Mouse (Mus musculus) CH12.LX (cell line): Measurements from ENCODE around the gene Pepd. TPM values are rescaled to one million over a fixed set of nuclear protein-coding genes. Genes with fewer than 3 reads are reported as not detected.

Experiments
- DNase-seq: peaks from one replicate; pipeline ENCODE4 v3.0.0-alpha.2; 2013; ENCODE audit errors: extremely low read depth
- H3K27ac ChIP-seq: 2 replicates; pipeline ENCODE4 v1.5.1; 2012; ENCODE audit warnings: low read depth, mild to moderate bottlenecking, control low read depth, moderate library complexity; ENCODE audit not compliant: insufficient read depth
- H3K27me3 ChIP-seq: replicated peaks from 2 replicates; pipeline ENCODE3; 2012; ENCODE audit warnings: inconsistent platforms
- H3K36me3 ChIP-seq, 2 experiments: replicated peaks in 1 of 2; 2 replicates each; pipeline versions ENCODE3 to v1.6.1; 2012; ENCODE audit warnings: inconsistent platforms in 1 of 2, low read length in 1 of 2, mild to moderate bottlenecking in 1 of 2, mixed read lengths in 1 of 2, moderate library complexity in 1 of 2; ENCODE audit not compliant: control insufficient read depth in 1 of 2, insufficient read depth in 1 of 2
- H3K4me1 ChIP-seq, 2 experiments: 2 replicates each; pipeline ENCODE4 v1.6.1; 2012; ENCODE audit warnings: inconsistent platforms in 1 of 2, moderate library complexity in 1 of 2; ENCODE audit not compliant: insufficient read depth in 2 of 2, control insufficient read depth in 1 of 2
- H3K4me2 ChIP-seq: 2 replicates; pipeline ENCODE4 v1.6.1; 2012; ENCODE audit warnings: low read depth, mild to moderate bottlenecking, control low read depth; ENCODE audit not compliant: poor library complexity, insufficient read depth, severe bottlenecking
- H3K4me3 ChIP-seq, 3 experiments: fragments of 150-350 bp in 1 of 3; sonication (generic) in 1 of 3; replicated peaks in 1 of 3; 2 replicates each; pipeline versions ENCODE3 to v1.5.1; 2011 to 2012; ENCODE audit warnings: low read depth in 2 of 3, low read length in 2 of 3, mild to moderate bottlenecking in 2 of 3, moderate library complexity in 2 of 3, control low read depth in 1 of 3, improper control_type of control experiment in 1 of 3, inconsistent platforms in 1 of 3, mixed read lengths in 1 of 3; ENCODE audit not compliant: poor library complexity in 1 of 3
- H3K79me2 ChIP-seq: replicated peaks from 2 replicates; pipeline ENCODE4 v1.6.1; 2012; ENCODE audit warnings: mild to moderate bottlenecking, moderate library complexity; ENCODE audit not compliant: control insufficient read depth, poor library complexity, insufficient read depth, severe bottlenecking; ENCODE audit errors: extremely low read depth
- H3K9ac ChIP-seq: 2 replicates; pipeline ENCODE4 v1.6.1; 2012; ENCODE audit warnings: low read depth, mild to moderate bottlenecking, control low read depth, moderate library complexity; ENCODE audit not compliant: insufficient read depth
- H3K9me3 ChIP-seq: replicated peaks from 2 replicates; pipeline ENCODE3; 2012; ENCODE audit warnings: low read length, inconsistent platforms, mixed read lengths
- BHLHE40 ChIP-seq: IDR thresholded peaks from 2 replicates; pipeline ENCODE4 v1.6.1; 2011; ENCODE audit warnings: mild to moderate bottlenecking, low read depth, low read length, improper control_type of control experiment
- CHD1 ChIP-seq: IDR thresholded peaks from 2 replicates; pipeline ENCODE4 v1.6.1; 2012; ENCODE audit warnings: low read depth, low read length, improper control_type of control experiment, inconsistent platforms
- CHD2 ChIP-seq: IDR thresholded peaks from 2 replicates; pipeline ENCODE4 v1.6.1; 2011; ENCODE audit warnings: low read length, improper control_type of control experiment
- CTCF ChIP-seq, 2 experiments: IDR thresholded peaks in 1 of 2; conservative IDR thresholded peaks in 1 of 2; 2 replicates each; pipeline ENCODE4 v1.5.1; 2011 to 2012; ENCODE audit warnings: low read depth in 2 of 2, low read length in 2 of 2, improper control_type of control experiment in 1 of 2, inconsistent platforms in 1 of 2, mild to moderate bottlenecking in 1 of 2, moderate library complexity in 1 of 2
- E2F4 ChIP-seq: IDR thresholded peaks from 2 replicates; pipeline ENCODE4 v1.6.1; 2011; ENCODE audit warnings: low read depth, low read length, improper control_type of control experiment; ENCODE audit not compliant: insufficient replicate concordance
- ELF1 ChIP-seq: IDR thresholded peaks from 2 replicates; pipeline ENCODE4 v1.6.1; 2014; ENCODE audit warnings: low read depth, mild to moderate bottlenecking, inconsistent platforms, low read length, improper control_type of control experiment
- EP300 ChIP-seq: IDR thresholded peaks from 2 replicates; pipeline ENCODE4 v1.6.1; 2011; ENCODE audit warnings: low read length, improper control_type of control experiment
- ETS1 ChIP-seq: conservative IDR thresholded peaks from 2 replicates; pipeline ENCODE4 v1.6.1; 2012; ENCODE audit warnings: low read depth, mild to moderate bottlenecking, inconsistent platforms, low read length, improper control_type of control experiment, moderate library complexity
- GABPA ChIP-seq: IDR thresholded peaks from 2 replicates; pipeline ENCODE4 v1.6.1; 2012; ENCODE audit warnings: low read depth, low read length, improper control_type of control experiment, inconsistent platforms; ENCODE audit not compliant: insufficient replicate concordance
- HCFC1 ChIP-seq: IDR thresholded peaks from 2 replicates; pipeline ENCODE4 v1.6.1; 2012; ENCODE audit warnings: low read depth, mild to moderate bottlenecking, inconsistent platforms, low read length, improper control_type of control experiment
- IRF4 ChIP-seq: IDR thresholded peaks from 2 replicates; pipeline ENCODE4 v1.6.1; 2014; ENCODE audit warnings: low read depth, mild to moderate bottlenecking, inconsistent platforms, low read length, improper control_type of control experiment
- JUN ChIP-seq: IDR thresholded peaks from 2 replicates; pipeline ENCODE4 v1.6.1; 2011; ENCODE audit warnings: low read depth, mild to moderate bottlenecking, low read length, improper control_type of control experiment, moderate library complexity; ENCODE audit not compliant: insufficient read depth
- KAT2A ChIP-seq: IDR thresholded peaks from 2 replicates; pipeline ENCODE4 v1.6.1; 2012; ENCODE audit warnings: low read length, improper control_type of control experiment, inconsistent platforms; ENCODE audit not compliant: insufficient replicate concordance
- MAFK ChIP-seq: IDR thresholded peaks from 2 replicates; pipeline ENCODE4 v1.6.1; 2011; ENCODE audit warnings: low read length, improper control_type of control experiment; ENCODE audit not compliant: insufficient replicate concordance
- MAX ChIP-seq: IDR thresholded peaks from 2 replicates; pipeline ENCODE4 v1.6.1; 2011; ENCODE audit warnings: low read length, improper control_type of control experiment
- MAZ ChIP-seq: IDR thresholded peaks from 2 replicates; pipeline ENCODE4 v1.6.1; 2012; ENCODE audit warnings: low read depth, mild to moderate bottlenecking, inconsistent platforms, low read length, improper control_type of control experiment, moderate library complexity
- MXI1 ChIP-seq: IDR thresholded peaks from 2 replicates; pipeline ENCODE4 v1.6.1; 2011; ENCODE audit warnings: mild to moderate bottlenecking, low read depth, low read length, improper control_type of control experiment
- MYC ChIP-seq: IDR thresholded peaks from 2 replicates; pipeline ENCODE4 v1.6.1; 2011; ENCODE audit warnings: low read depth, mild to moderate bottlenecking, improper control_type of control experiment, low read length
- NELFE ChIP-seq: IDR thresholded peaks from 2 replicates; pipeline ENCODE4 v1.6.1; 2011; ENCODE audit warnings: low read depth, low read length, improper control_type of control experiment
- NRF1 ChIP-seq: IDR thresholded peaks from 2 replicates; pipeline ENCODE4 v1.6.1; 2014; ENCODE audit warnings: low read depth, mild to moderate bottlenecking, inconsistent platforms, low read length, improper control_type of control experiment, moderate library complexity
- POLR2AphosphoS2 ChIP-seq: IDR thresholded peaks from 2 replicates; pipeline ENCODE4 v1.6.1; 2011; ENCODE audit warnings: low read depth, low read length, improper control_type of control experiment
- RCOR1 ChIP-seq: conservative IDR thresholded peaks from 2 replicates; pipeline ENCODE4 v1.6.1; 2012; ENCODE audit warnings: low read depth, mild to moderate bottlenecking, inconsistent platforms, low read length, improper control_type of control experiment
- SIN3A ChIP-seq: IDR thresholded peaks from 2 replicates; pipeline ENCODE4 v1.6.1; 2012; ENCODE audit warnings: low read length, improper control_type of control experiment, inconsistent platforms
- SMC3 ChIP-seq: IDR thresholded peaks from 2 replicates; pipeline ENCODE4 v1.6.1; 2011; ENCODE audit warnings: low read depth, low read length, improper control_type of control experiment
- TBP ChIP-seq: conservative IDR thresholded peaks from 2 replicates; pipeline ENCODE4 v1.6.1; 2011; ENCODE audit warnings: low read depth, low read length, improper control_type of control experiment
- TCF12 ChIP-seq: IDR thresholded peaks from 2 replicates; pipeline ENCODE4 v1.6.1; 2014; ENCODE audit warnings: low read depth, mild to moderate bottlenecking, inconsistent platforms, low read length, improper control_type of control experiment
- USF2 ChIP-seq: conservative IDR thresholded peaks from 2 replicates; pipeline ENCODE4 v1.6.1; 2011; ENCODE audit warnings: low read depth, low read length, improper control_type of control experiment
- ZMIZ1 ChIP-seq: IDR thresholded peaks from 2 replicates; pipeline ENCODE4 v1.6.1; 2012; ENCODE audit warnings: low read depth, mild to moderate bottlenecking, inconsistent platforms, low read length, improper control_type of control experiment
- ZNF384 ChIP-seq: IDR thresholded peaks from 2 replicates; pipeline ENCODE4 v1.6.1; 2012; ENCODE audit warnings: low read depth, low read length, improper control_type of control experiment, inconsistent platforms
- dilution Hi-C: fragments of 300-500 bp; cut with MboI; formaldehyde crosslinking; loops from 2 replicates; pipeline ENCODE4 v1.14.3; 2020; ENCODE audit warnings: low sequenced_read_pairs; ENCODE audit not compliant: extremely low pct_unique_long_range_greater_than_20kb, extremely low pct_ligation_motif_present
- in situ Hi-C: fragments of 300-500 bp; cut with MboI; formaldehyde crosslinking; loops from 3 replicates; pipeline ENCODE4 v1.14.3; 2019; ENCODE audit warnings: low sequenced_read_pairs, low pct_ligation_motif_present, low pct_unique_long_range_greater_than_20kb, mixed read lengths
- polyA plus RNA-seq: library from polyadenylated mRNA; unstranded; fragments of >175 nt; gene quantifications from 2 replicates; pipeline ENCODE4 v1.2.1, GENCODE M21; 2012; ENCODE audit warnings: low read depth; ENCODE audit not compliant: insufficient read length
- total RNA-seq, 2 experiments: library from RNA; depleted of rRNA; stranded (reverse); fragments of 300-350 nt in 1 of 2; fragments of >200 nt in 1 of 2; gene quantifications; 2 replicates each; pipeline ENCODE4 v1.2.3; 2012 to 2014

Gene Pepd
- total and polyA plus RNA-seq, 3 experiments = 52.4 to 68.3 (median 53.5) TPM

- H3K27ac ChIP-seq = no peak overlapping the region
- H3K4me3 ChIP-seq = no peak overlapping the region
- dilution Hi-C loops = no loop called here
- no peaks in the 10 kb centered on the region for H3K27me3 ChIP-seq
- peaks cover 16 to 83% of the 10 kb centered on the region in 2 experiments for H3K36me3 ChIP-seq
- no peak for DNase-seq
- no peak overlapping the region for H3K9ac ChIP-seq
- in situ Hi-C loops = no loop called here
- no peak overlapping the region for H3K4me2 ChIP-seq
- H3K9me3 ChIP-seq = no peaks in the 10 kb centered on the region
- H3K79me2 ChIP-seq = no peaks in the 10 kb centered on the region
- H3K4me1 ChIP-seq = peaks cover 2 to 19% of the 10 kb centered on the region in 2 experiments
- TF ChIP-seq SIN3A (no peak), ZNF384 (no peak), MAFK (no peak), TCF12 (no peak), BHLHE40 (no peak), ZMIZ1 (no peak), NRF1 (no peak), NELFE (no peak), TBP (no peak), MXI1 (no peak), IRF4 (no peak), GABPA (no peak), SMC3 (no peak), JUN (no peak), RCOR1 (no peak), E2F4 (no peak), MYC (no peak)
- TF ChIP-seq, all 38 proteins: peak for 0
Observed at GRCm38 (mm10) chr7:35026276-35026630, 114.1 kb downstream of the Pepd start.

GRCm38 (mm10) chr7:35026838-35027291, 114.7 kb downstream of the Pepd start:
- in situ Hi-C loops (no loop called here), dilution Hi-C loops (no loop called here)
- no peaks in the 10 kb centered on the region for H3K79me2 ChIP-seq
- peaks cover 22 to 83% of the 10 kb centered on the region in 2 experiments for H3K36me3 ChIP-seq
- no peaks in the 10 kb centered on the region for H3K9me3 ChIP-seq
- no peak overlapping the region for H3K4me3 ChIP-seq
- no peak overlapping the region for H3K4me2 ChIP-seq
- TF ChIP-seq CHD2 = no peak
- no peak for TF ChIP-seq KAT2A
- TF ChIP-seq MAX = no peak
- TF ChIP-seq ZNF384 = no peak
- peak in 1 of 2 experiments; percentile 50; a peak in 2 of 4 replicates for TF ChIP-seq CTCF (conservative IDR thresholded peaks at IDR 0.05 in 1 of 2, IDR thresholded peaks at IDR 0.05 in 1 of 2; ENCODE audit: low read depth in 2 of 2, low read length in 2 of 2)
- TF ChIP-seq ETS1 = no peak
- TF ChIP-seq NELFE = no peak
- TF ChIP-seq POLR2AphosphoS2 = no peak
- no peak for TF ChIP-seq HCFC1
- TF ChIP-seq E2F4 = no peak
- no peak for TF ChIP-seq MAZ
- TF ChIP-seq ELF1 = no peak
- no peak for TF ChIP-seq USF2
- no peak for TF ChIP-seq NRF1
- peak; percentile 36 for TF ChIP-seq SMC3
- no peak for TF ChIP-seq EP300
- TF ChIP-seq JUN = no peak
- TF ChIP-seq CHD1 = no peak
- H3K4me1 ChIP-seq = peaks cover 2 to 19% of the 10 kb centered on the region in 2 experiments
- no peak for DNase-seq
- H3K27me3 ChIP-seq = no peaks in the 10 kb centered on the region
- H3K27ac ChIP-seq = no peak overlapping the region
- H3K9ac ChIP-seq = no peak overlapping the region
